Mouse (Mus musculus) right cerebral cortex, adult 18-20 months (tissue): ENCODE measurements around the gene Gm9507.

Experiments
- DNase-seq: peaks from one replicate; pipeline ENCODE4 v3.0.0; 2022; ENCODE audit warnings: mixed read lengths

Gene Gm9507

DNA sequence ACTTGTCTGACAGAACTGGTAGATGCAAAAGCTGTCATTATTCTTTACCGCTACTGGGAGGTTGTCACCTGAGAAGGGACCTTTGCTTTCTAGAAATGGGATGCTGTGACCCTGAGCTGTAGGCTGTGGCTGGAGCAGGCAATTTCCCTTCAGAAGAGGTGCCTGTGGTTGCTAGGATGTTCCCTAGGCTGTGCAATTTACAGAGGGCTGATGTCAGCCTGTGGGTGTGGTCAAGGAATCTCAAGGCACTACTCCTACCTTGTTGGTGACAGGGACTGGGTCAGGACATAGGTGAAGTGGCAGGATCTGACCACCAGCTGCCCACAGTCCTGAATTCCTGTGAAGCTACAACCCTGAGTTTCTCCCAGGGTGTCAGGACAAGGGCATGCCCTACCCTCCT lies 41.9 kb downstream of the Gm9507 start:
- no peak for DNase-seq
